In the genomic region with DNA sequence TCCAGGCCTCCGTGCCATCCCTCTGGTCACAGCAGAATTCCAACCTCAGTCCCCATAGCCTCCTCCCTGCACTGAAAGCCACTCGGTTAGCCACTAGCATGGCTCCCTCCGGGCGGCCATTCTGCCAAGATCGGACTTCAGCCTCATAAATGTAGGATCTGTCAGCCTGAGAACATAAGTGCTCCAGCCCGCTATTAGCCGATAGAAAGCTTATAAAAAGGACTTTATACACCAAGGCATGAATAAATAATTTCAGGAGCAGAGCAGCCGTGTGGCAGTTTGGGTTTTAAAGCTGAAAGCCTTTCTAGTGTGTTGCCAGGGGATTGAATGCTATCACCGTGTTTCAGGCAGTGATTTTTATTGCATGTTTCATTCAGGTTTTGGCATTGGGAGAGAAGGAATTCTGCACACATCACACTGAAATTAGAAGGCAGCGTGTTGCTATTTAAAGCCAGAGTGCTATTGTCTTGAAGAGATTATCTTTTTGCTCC, we compare ENCODE assay signal across 14 mouse cellular contexts.
A peak's percentile ranks its signal among the peaks of the same experiment; 100 is the strongest.
DNase-seq lines count a peak whose midpoint lies in the region; ATAC-seq and TF ChIP-seq lines count a peak whose summit lies in the region.
"Had no signal": no experiment of that assay in that cellular context is flagged by ENCODE, and none has a peak within 500 bp of the region (broad histone marks: within the 10 kb centered on the region; RNA-seq: fewer than 3 reads in every experiment).

No protein-coding gene starts in this region.

- H3K9me3 ChIP-seq in hindbrain, embryonic 14.5 days (ENCODE audit: control insufficient read depth, low read length) = no peaks in the 10 kb centered on the region
- H3K9me3 ChIP-seq in neural tube, embryonic 14.5 days (ENCODE audit: control insufficient read depth, low read length) = no peaks in the 10 kb centered on the region
- H3K9me3 ChIP-seq: liver, embryonic 15.5 days; megakaryocyte, embryonic 14.5 days had no signal

- 0 out of 2 replicates have a peak overlapping the region, but pooled peaks have one; percentile 22 for H3K9ac ChIP-seq in hindbrain, embryonic 14.5 days
- peak overlapping the region; percentile 17; the same call in 1 of the 2 replicates for H3K9ac ChIP-seq in neural tube, embryonic 14.5 days (replicated peaks; ENCODE audit: low read depth, low read length)
- H3K9ac ChIP-seq: liver, embryonic 15.5 days had no signal

- peak overlapping the region; percentile 31 for H3K4me3 ChIP-seq in layer of hippocampus, adult 2 months
- no peak overlapping the region for H3K4me3 ChIP-seq in hindbrain, embryonic 14.5 days (replicated peaks; ENCODE audit: low read length)
- no peak overlapping the region for H3K4me3 ChIP-seq in neural tube, embryonic 14.5 days (ENCODE audit: low read depth, low read length)
- H3K4me3 ChIP-seq: left cerebral cortex, adult 2 months; liver, embryonic 15.5 days; megakaryocyte, embryonic 14.5 days had no signal

- H3K27me3 ChIP-seq in hindbrain, embryonic 14.5 days (ENCODE audit: control insufficient read depth, insufficient read depth, low read length) = no peaks in the 10 kb centered on the region
- H3K27me3 ChIP-seq in neural tube, embryonic 14.5 days (ENCODE audit: control insufficient read depth, insufficient read depth, low read length) = no peaks in the 10 kb centered on the region
- H3K27me3 ChIP-seq: liver, embryonic 15.5 days; megakaryocyte, embryonic 14.5 days had no signal

- no peak for TF ChIP-seq CTCF in layer of hippocampus, adult 2 months (conservative IDR thresholded peaks at IDR 0.05)

- ATAC-seq in hindbrain, embryonic 14.5 days (ENCODE audit: low FRiP score) = no peak
- peak; percentile 61 for ATAC-seq in neural tube, embryonic 14.5 days (ENCODE audit: low read depth)
- ATAC-seq: activated CD4-positive, CD25-positive, alpha-beta regulatory T cell, adult 4 months had no signal

- DNase-seq in cerebellum, postnatal 10 days = peak; percentile 49 to 51
- no peak for DNase-seq in cerebellum, adult 11 months
- DNase-seq in layer of hippocampus, adult 2 months (ENCODE audit: low spot score in 2 of 2) = no peak
- DNase-seq in layer of hippocampus, postnatal 36 days = no peak
- DNase-seq in hindbrain, embryonic 14.5 days (ENCODE audit: low spot score) = peak; percentile 59
- no peak for DNase-seq in right cerebral cortex, postnatal 36 days (ENCODE audit: low spot score in 2 of 2)
- DNase-seq in yolk sac, embryonic 10.5 days (ENCODE audit: low spot score) = no peak
- DNase-seq: heart, postnatal 36 days; thymus, adult 18-20 months had no signal

- H3K36me3 ChIP-seq in hindbrain, embryonic 14.5 days (replicated peaks; ENCODE audit: control insufficient read depth, insufficient read depth) = no peaks in the 10 kb centered on the region
- no peaks in the 10 kb centered on the region for H3K36me3 ChIP-seq in neural tube, embryonic 14.5 days (ENCODE audit: control insufficient read depth, insufficient read depth, low read length)
- H3K36me3 ChIP-seq: liver, embryonic 15.5 days had no signal

- H3K4me2 ChIP-seq in hindbrain, embryonic 14.5 days (replicated peaks) = peak overlapping the region; percentile 15; the same call in 1 of the 2 replicates
- H3K4me2 ChIP-seq in neural tube, embryonic 14.5 days (ENCODE audit: low read depth, low read length) = peak overlapping the region; percentile 36
- H3K4me2 ChIP-seq: liver, embryonic 15.5 days had no signal

- 35% methylated on average over 10 of the region's 10 CpGs for WGBS in hindbrain, embryonic 14.5 days
- 19% methylated on average over 10 of the region's 10 CpGs for WGBS in neural tube, embryonic 14.5 days

- peaks cover 19% of the 10 kb centered on the region for H3K4me1 ChIP-seq in hindbrain, embryonic 14.5 days (replicated peaks; ENCODE audit: control insufficient read depth, insufficient read depth, low read length)
- H3K4me1 ChIP-seq in neural tube, embryonic 14.5 days (ENCODE audit: control insufficient read depth, insufficient read depth, low read length) = peaks cover 20% of the 10 kb centered on the region
- H3K4me1 ChIP-seq: liver, embryonic 15.5 days; megakaryocyte, embryonic 14.5 days had no signal

- H3K27ac ChIP-seq in layer of hippocampus, adult 2 months = peak overlapping the region; percentile 78
- H3K27ac ChIP-seq in hindbrain, embryonic 14.5 days = peak overlapping the region; percentile 84
- H3K27ac ChIP-seq in neural tube, embryonic 14.5 days (ENCODE audit: low read depth, low read length) = peak overlapping the region; percentile 85
- H3K27ac ChIP-seq: left cerebral cortex, adult 2 months; liver, embryonic 15.5 days had no signal

Comparison
In these comparisons a context has a peak if more than half of its experiments do, and no peak if none do; other contexts are left out.
1. DNase-seq: peak in cerebellum, postnatal 10 days (2 of 2) and hindbrain, embryonic 14.5 days (single experiment); none in cerebellum, adult 11 months (single experiment), layer of hippocampus, adult 2 months (0 of 2), layer of hippocampus, postnatal 36 days (0 of 2), right cerebral cortex, postnatal 36 days (0 of 2) and yolk sac, embryonic 10.5 days (single experiment).
2. Peak in every context shown above with its lines, with median percentiles within 50 percentile points of each other: H3K27ac ChIP-seq.